Mouse (Mus musculus) heart, adult 2 months (tissue): Measurements from ENCODE around the gene Tbc1d10a.

Experiments used
- CTCF ChIP-seq: fragments of 200-600 bp; IDR thresholded peaks from 2 replicates; pipeline ENCODE4 v1.8.1; 2022; ENCODE audit warnings: antibody characterized with exemption, mild to moderate bottlenecking, moderate library complexity
- EP300 ChIP-seq: fragments of 200-500 bp; IDR thresholded peaks from 2 replicates; pipeline ENCODE4 v1.6.1; 2011; ENCODE audit warnings: low read depth, low read length, control low read depth; ENCODE audit not compliant: insufficient read depth
- POLR2A ChIP-seq: fragments of 200-500 bp; IDR thresholded peaks from 2 replicates; pipeline ENCODE4 v1.6.1; 2011; ENCODE audit warnings: mild to moderate bottlenecking, low read depth, low read length, control low read depth; ENCODE audit not compliant: insufficient read depth

- TF ChIP-seq CTCF (no peak), POLR2A (no peak), EP300 (no peak)
These were observed 6.8 kb downstream of the Tbc1d10a start for GRCm38 (mm10) chr11:4193420-4193819.
